Mouse (Mus musculus) ES-Bruce4 (cell line): ENCODE results near the gene Cd44.

Source experiments
- CTCF ChIP-seq: IDR thresholded peaks from one replicate; pipeline ENCODE4 v1.8.1; 2011; ENCODE audit warnings: low read depth, low read length
- POLR2A ChIP-seq: IDR thresholded peaks from one replicate; pipeline ENCODE4 v1.8.1; 2011; ENCODE audit warnings: low read length; ENCODE audit not compliant: insufficient read depth

GRCm38 (mm10) chr2:102763991-102764390, 137.5 kb downstream of the Cd44 start:
- no peak for TF ChIP-seq CTCF
- TF ChIP-seq POLR2A, result no peak
